Mouse (Mus musculus) c-Kit-negative CD71-positive TER-119-positive erythroid progenitor cells, embryonic 14.5 days (primary cell): Measurements from ENCODE around the gene Apoc3.

Experiments used
- DNase-seq: peaks from one replicate; pipeline ENCODE4 v3.0.0-alpha.2; 2013; ENCODE audit warnings: low read depth, low spot score

The Apoc3 gene

DNA sequence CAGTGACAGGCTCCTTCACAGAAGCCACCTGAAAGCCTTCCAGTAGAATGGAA lies at the start of gene Apoc3:
Gene Apoc3, minus strand, starts transcription at position 41 of the 53 bp plus-strand sequence.
- no peak for DNase-seq

DNA sequence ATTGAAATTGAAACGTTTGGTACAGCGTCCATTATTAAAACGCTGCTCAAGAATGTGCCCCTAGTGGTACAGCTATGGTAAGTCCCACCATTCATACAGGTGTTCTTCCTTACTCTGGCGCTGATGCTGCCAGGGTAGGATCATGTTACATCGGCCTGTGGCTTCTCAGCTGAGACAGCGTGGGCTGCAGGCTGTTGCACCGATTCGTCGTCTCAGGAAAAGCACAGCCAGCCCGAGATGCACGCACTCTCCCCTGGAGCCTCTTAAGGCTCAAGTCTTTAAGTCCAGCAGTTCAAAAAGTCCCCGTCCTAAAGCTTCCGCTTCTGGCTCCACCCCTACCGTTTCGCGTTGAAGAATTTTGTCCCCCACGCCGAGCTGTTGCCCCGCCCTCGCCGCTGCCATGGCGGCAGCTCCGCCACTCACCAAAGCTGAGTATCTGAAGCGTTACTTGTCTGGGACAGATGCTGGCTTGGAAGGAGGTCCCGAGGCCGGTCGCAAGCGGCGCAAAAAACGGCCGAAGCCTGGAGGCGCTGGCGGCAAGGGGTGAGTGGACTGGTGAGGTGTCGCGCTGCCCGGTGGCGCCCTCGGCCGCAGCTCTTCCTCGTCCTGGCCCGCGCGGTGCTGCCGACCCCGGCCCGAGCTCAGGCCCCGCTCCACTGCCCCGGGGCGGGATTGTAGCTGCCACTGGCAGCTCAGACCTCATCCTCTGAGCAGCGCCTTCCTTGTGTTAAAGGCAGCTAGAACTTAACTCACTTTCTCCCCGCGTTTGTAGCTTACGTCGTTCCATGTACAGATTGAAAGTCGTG lies 47.4 kb upstream of the Apoc3 start, which contains the start of gene Bud13:
Gene Bud13, plus strand, starts transcription at position 378 of the 806 bp plus-strand sequence.
- DNase-seq, result peak; percentile 89

- DNase-seq, result no peak
Measured at GRCm38 (mm10) chr9:46274494-46274893, 39.1 kb upstream of the Apoc3 start.

GRCm38 (mm10) chr9:46272677-46273454 lies 37.4 kb upstream of the Apoc3 start, which contains the start of gene Zpr1:
TSS of gene Zpr1 (plus strand) at chr9:46273064.
- DNase-seq, result peak; percentile 64

DNA sequence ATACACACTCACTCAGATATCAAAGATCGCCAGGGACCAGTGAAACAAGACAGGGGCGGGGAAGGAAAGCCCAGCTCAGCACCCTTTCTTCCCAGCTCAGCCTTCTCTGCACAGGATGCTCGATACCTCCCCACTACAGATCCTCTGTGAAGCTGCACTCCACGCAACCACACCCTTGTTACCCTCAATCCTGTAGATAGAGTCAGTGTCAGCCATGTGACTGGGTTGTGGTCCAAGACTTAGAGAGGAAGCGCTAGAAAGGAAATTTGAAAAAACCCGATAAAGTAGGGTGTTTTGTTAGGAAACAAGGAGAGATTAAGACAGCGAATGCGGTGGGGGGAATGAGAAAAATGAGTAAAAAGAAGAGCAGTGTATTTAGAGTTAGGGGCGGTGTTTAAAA lies 36.6 kb upstream of the Apoc3 start:
- no peak for DNase-seq

DNA sequence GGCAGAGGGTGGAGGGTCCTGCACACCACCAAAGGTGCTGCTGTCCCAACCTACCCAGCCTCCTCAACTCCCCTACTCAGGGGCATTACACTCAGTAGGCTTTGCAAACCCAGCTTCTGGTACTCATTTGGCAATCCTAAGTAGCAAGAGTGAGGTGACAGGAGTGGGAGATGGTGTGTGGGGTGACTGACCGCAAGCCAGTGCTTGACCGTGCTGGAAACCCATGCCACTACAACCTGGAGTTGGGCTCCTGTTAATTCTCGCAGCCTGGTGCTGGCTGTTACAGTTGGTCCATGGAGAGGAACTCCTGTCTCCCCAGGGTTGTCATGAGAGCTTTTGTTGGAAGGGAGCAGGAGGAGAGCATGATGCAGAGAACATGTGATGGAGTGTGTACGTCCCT lies 35.3 kb upstream of the Apoc3 start:
- no peak for DNase-seq

DNA sequence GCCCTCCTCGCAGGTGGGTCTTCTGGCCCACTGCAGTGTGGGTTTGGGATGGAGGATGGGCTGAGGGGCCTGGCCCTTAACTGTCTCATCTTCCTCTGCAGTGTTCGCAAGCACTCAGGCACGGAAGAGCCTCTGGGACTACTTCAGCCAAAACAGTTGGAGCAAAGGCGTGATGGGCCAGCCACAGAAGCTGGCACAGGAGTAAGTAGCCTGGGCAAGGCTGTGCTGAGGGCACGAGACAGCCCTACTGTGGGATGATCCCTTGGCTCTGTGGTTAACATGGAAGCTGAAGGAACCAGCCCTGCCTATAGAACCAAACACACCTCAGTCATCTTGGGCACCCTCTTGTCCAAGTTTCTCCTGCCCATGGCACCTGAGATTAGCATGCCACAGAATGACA lies 33.7 kb upstream of the Apoc3 start:
- DNase-seq, result no peak

DNA sequence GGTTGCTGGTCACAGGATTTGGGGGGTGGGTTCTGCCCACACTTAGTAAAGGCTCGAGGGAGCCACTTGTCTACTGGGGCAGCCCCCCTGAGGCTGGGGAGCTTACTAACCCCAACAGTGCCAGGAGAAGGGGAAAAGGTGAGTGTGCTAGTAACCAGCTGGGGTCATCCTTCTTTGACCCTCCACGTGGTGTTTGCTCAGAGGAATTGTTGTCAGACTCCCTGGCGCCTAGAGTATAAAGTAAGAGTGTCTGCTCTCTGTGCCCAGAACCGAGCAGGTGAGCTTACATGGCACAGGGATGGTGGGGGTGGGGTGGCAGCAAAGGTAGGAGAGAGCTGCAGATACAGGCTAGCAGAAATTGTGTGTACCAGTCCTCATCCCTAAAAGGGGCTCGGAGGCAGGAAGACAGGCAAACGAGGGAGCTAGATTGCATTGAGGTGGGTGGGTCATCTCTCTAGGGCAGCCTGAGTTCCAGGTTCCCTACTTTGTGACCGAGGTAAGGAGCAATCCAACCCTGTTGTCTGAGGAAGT lies 33.0 kb upstream of the Apoc3 start, which contains the start of gene Apoa5:
Gene Apoa5, plus strand, starts transcription at position 291 of the 531 bp plus-strand sequence.
- no peak for DNase-seq

DNA sequence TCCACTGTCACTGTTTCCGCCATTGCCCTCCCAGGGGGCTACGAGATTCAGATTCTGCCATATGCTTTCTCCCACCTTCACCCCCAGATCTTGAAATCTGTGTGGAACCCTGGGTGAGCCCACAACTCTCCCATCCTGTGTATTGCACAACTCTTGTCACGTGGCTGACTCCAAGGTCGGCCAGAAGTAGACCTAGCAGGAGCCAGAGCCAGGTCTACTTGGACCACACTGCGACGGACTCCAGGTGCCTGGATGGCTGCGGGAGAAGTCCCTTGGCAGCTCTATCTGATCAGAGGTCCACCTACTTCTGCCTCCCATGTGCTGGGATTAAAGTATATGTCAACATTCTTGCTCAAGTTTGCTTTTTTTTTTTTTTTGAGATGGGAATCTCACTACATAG lies 25.7 kb upstream of the Apoc3 start:
- DNase-seq, result no peak

GRCm38 (mm10) chr9:46259111-46259510 lies 23.7 kb upstream of the Apoc3 start:
- DNase-seq, result no peak

DNA sequence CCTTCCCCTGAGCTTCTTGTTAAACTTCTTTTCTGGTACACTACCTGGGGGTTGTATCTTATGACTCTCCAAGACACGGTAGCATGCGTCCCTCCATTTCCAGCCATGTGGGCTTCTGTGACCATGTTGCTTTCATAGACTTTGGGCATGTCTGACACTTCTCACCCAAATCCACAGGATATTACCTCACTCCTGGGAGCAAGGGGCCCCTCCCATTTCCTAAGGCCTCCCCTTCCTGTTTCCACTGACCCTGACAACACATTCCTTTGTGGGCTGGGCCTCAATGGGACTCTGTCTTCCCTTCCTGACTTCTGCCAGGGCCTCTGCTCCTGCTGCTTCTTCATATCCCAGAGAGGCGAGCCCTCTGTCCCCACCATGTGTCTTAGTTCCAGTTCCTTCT lies 22.1 kb upstream of the Apoc3 start:
- no peak for DNase-seq

DNA sequence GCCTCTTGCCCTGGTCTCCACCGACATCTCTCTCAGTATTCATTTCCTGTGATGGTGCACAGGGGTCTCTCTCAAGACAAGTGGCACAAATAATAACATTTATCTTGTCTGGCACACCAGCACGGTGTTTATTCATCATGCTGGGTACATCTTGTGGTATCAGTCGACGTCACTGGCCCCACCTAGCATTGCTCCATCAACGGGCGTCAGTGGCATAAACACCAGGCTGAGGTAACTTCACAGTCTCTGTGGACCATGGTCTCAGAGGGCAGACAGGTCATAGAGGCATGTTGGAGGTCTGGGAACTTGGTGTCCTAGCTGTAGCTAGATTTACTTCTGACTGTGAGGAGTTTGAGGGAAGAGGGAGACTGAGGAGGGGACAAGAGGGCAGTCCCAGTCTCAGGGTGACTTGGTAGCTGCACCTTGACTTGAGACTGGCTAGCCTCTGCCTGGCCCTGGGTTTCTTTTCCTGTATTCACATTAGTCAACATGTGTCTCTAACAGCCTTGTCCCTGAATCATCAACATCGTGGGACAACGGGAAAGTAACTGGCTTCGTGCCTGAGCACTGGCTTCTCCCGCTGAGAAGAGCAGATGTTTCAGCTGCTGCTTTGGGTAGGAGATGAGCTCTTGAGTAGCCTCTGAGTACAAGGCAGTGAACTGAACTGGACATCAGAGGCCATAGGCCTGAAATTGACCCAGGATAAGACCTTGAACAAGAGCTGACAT lies 21.4 kb upstream of the Apoc3 start:
- DNase-seq, result no peak

DNA sequence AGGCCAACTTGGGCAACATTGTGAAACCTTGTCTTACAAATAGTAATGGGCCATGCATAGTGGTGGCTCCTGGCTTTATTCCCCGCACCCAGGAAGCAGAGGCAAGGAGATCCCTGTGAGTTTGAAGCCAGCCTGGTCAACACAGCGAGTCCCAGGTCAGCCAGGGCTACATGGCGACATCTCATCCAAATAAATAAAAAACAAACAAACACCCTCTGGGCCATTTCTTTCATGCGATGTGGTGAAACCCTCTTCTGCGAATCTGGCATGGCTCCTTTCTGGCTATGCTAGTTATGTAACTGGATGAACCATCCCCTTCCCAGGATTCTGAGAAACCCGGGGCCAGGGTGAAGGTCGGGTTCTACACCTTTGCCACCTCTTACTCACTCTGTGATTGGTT lies 20.7 kb upstream of the Apoc3 start:
- no peak for DNase-seq

DNA sequence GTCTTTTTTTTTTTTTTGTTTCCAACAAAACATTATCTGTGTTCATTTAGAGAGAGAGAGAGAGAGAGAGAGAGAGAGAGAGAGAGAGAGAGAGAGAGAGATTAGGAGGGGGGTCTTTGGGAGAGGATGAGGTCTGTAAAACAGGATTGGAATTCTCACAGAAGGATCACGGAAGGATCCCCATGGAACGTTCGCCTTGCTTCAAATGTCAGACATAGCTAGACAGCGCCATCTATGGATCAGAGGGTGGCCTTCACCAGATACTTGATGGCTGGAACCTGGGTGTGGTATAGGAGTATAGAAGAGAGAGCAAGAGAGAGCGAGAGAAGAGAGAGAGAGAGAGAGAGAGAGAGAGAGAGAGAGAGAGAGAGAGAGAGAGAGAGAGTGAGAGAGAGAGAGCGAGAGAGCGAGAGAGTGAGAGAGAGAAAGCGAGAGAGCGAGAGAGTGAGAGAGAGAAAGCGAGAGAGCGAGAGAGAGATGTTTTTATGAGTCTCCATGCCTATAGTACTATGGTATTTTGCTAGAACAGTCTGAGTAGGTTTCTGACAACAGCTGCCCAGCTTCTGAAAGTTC lies 11.4 kb upstream of the Apoc3 start:
- DNase-seq, result peak; percentile 12

DNA sequence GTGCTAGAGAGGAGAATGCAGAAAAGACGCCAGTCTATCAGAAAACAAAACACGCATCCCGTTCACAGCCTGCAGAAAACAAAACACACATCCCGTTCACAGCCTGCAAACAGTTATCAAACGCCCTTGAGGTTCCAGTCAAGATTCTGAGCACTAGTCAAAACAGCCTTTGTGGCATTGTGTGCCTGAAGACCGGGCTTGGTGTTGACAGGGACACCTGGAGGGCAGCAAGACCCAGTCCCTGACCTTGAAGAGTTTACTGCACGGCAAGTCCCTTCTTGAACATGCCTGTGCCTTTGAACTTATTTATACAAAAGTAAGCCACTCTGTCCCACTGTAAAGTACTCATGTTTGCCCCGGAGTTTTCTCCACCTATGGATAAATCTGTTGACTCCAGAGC lies 8.1 kb upstream of the Apoc3 start:
- no peak for DNase-seq

DNA sequence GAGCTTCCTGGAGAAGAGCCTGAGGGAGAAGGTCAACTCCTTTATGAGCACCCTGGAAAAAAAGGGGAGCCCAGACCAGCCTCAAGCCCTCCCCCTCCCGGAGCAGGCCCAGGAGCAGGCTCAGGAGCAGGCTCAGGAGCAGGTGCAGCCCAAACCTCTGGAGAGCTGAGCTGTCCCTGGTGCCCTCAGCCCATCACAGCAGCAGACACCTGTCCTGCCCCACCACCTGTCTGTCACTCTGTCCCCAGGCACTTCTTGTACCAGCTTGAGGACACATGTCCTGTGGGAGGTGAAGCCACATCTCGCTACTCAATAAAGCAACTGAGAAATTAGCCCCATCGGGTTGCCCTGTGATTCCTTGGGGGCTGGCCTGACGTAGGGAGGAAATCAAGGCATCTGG lies 7.7 kb upstream of the Apoc3 start:
- DNase-seq, result no peak

- no peak for DNase-seq
Measured at GRCm38 (mm10) chr9:46241818-46242217, 6.4 kb upstream of the Apoc3 start.

GRCm38 (mm10) chr9:46240526-46241153 lies 5.2 kb upstream of the Apoc3 start, which contains the start of gene Apoa4:
TSS of gene Apoa4 (plus strand) at chr9:46240696.
- DNase-seq, result no peak

- no peak for DNase-seq
Measured at GRCm38 (mm10) chr9:46238850-46239249, 3.4 kb upstream of the Apoc3 start.

DNA sequence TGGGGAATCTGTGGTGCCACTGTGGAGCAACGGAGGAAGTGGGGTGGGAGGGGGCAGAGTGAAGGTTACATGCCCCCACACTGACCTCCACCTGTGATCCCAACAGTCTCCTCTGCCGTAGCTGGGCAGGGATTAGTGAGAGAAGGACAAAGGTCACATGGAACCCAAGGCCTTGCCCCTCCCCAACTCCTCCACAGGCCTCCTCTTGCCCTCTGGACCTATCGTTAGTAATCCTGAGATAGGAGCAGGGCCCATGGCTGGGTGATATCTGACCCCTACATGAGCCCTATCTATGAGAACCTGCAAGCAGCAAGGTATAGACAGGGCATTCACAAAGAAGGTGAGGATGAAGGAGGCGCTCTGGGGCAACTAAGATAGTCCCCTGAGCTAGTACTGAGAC lies 213 bp upstream of the Apoc3 start:
- no peak for DNase-seq

DNA sequence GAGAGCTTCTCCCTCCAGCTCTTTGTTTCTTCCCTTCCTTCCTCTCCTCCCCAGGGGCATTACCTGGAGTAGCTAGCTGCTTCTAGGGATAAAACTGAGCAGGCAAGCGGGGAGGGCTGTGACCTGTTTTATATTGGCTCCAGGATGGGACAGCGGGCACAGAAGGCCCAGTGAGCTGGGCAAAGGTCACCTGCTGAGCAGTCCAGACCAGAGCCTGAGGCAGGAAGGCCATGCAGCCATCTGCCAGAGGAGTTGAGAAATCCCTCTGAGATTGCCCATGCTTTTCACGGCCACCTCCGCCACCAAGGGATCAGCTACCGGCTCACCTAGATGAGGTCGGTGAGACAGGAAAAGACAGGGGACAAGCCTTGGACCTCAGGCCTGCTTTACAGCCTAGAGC lies 240 bp downstream of the Apoc3 start:
- no peak for DNase-seq
